Mouse (Mus musculus): Measurements from ENCODE around the gene Mpp3. TPM values are rescaled to one million over a fixed set of nuclear protein-coding genes. Genes with fewer than 3 reads are reported as not detected.

Gene Mpp3
- total and polyA plus RNA-seq, 3 experiments, result 0.12 to 3.8 (median 0.31) TPM

DNA sequence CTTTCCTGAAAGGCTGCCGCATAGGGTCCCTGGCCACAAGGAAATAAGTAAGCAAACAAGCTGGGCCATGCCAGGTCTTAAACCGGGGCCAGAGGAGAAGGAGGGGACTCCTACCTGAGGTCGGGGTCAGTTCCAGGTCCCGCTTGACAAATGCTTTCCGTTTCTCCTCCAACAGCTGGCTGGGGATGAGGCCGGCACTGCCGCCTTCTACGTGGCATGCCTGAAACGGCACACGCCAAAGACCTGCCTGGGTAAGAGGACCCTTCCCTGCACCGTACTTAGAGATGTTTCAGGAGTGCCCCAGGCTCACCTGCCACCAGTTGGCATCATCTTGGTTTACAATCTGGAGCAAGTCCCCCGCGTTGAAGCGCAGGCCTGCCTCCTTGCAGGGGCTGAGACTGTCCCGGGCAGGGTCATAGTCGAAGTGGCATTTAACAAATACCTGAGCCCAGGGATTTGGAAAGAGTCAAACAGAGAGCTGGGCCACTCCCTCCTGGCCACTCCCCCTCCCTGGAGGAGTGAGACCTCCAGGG, 33.7 kb upstream of the Mpp3 start:
- Histone ChIP-seq H3K9ac (ENCODE audit: insufficient read depth, low read depth) (no peak overlapping the region), H3K79me2 (replicated peaks; ENCODE audit: control insufficient read depth, extremely low read depth, insufficient read depth, poor library complexity, severe bottlenecking) (no peaks in the 10 kb centered on the region), H3K9me3 (replicated peaks; ENCODE audit: low read length) (no peaks in the 10 kb centered on the region), H3K4me3 (replicated peaks in 1 of 3; ENCODE audit: low read depth in 2 of 3, low read length in 2 of 3, poor library complexity in 1 of 3) (no peak overlapping the region), H3K4me2 (ENCODE audit: insufficient read depth, low read depth, poor library complexity, severe bottlenecking) (no peak overlapping the region), H3K27ac (ENCODE audit: insufficient read depth, low read depth) (no peak overlapping the region), H3K36me3 (replicated peaks in 1 of 2; ENCODE audit: control insufficient read depth in 1 of 2, insufficient read depth in 1 of 2, low read length in 1 of 2) (no peaks in the 10 kb centered on the region), H3K27me3 (replicated peaks) (peaks cover 60% of the 10 kb centered on the region), H3K4me1 (ENCODE audit: control insufficient read depth in 1 of 2, insufficient read depth in 2 of 2) (no peaks in the 10 kb centered on the region)
- dilution Hi-C loops (cut with MboI; ENCODE audit: extremely low pct_ligation_motif_present, extremely low pct_unique_long_range_greater_than_20kb, low sequenced_read_pairs) (no loop called here), in situ Hi-C loops (cut with MboI; ENCODE audit: low pct_ligation_motif_present, low pct_unique_long_range_greater_than_20kb, low sequenced_read_pairs) (loop anchor here (5.0 kb wide), 1 partner anchor 35 kb away; no protein-coding TSS in a partner anchor)
- TF ChIP-seq USF1 (IDR thresholded peaks at IDR 0.05; ENCODE audit: low read depth, low read length) (no peak), HCFC1 (IDR thresholded peaks at IDR 0.05; ENCODE audit: low read depth, low read length) (no peak), NELFE (IDR thresholded peaks at IDR 0.05; ENCODE audit: low read depth, low read length) (no peak), TBP (conservative IDR thresholded peaks at IDR 0.05; ENCODE audit: low read depth, low read length) (no peak), CTCF (conservative IDR thresholded peaks at IDR 0.05 in 1 of 2, IDR thresholded peaks at IDR 0.05 in 1 of 2; ENCODE audit: low read depth in 2 of 2, low read length in 2 of 2) (no peak), GABPA (IDR thresholded peaks at IDR 0.05; ENCODE audit: insufficient replicate concordance, low read depth, low read length) (no peak), CHD2 (IDR thresholded peaks at IDR 0.05; ENCODE audit: low read length) (no peak), ETS1 (conservative IDR thresholded peaks at IDR 0.05; ENCODE audit: low read depth, low read length) (no peak), ZC3H11A (IDR thresholded peaks at IDR 0.05; ENCODE audit: low read depth, low read length) (no peak), MEF2A (IDR thresholded peaks at IDR 0.05; ENCODE audit: borderline replicate concordance, low read depth, low read length) (no peak), CHD1 (IDR thresholded peaks at IDR 0.05; ENCODE audit: low read depth, low read length) (no peak), JUND (conservative IDR thresholded peaks at IDR 0.05; ENCODE audit: low read depth, low read length) (no peak), RAD21 (IDR thresholded peaks at IDR 0.05; ENCODE audit: low read depth, low read length) (no peak)
- no peak for DNase-seq (ENCODE audit: extremely low read depth)

DNA sequence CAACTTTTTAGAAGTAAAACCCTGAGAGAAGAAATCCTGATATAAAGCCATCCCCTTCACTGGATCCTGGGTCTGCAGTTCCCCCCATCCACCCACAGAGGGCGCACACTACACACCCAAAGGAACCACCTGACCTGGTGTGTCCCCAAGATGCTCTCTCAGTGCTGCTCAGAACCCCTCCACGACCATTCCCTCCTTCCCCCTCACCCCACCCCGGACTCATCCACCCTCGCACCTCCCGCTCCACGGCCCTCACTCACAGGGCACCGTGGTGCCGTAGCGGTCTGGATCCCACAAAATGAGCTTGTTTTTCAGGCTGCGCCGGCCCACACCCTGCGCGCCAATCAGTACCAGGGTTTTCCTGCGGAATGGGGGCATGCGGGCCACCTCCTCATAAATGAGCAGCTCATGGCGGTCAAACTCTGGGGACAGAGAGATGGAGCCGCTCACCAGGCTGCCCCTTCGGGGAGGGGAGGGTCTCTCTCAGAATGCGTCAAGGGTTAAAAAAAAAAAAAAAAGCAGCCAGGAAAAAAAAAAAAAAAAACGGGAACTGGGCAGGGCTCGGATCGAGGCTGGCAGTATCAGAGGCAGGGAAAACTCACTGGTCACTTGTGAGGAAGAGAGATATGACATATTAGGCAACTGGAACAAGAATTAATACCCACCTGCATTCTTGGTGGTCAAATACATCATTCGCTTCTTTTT, 33.1 kb upstream of the Mpp3 start:
- Histone ChIP-seq H3K27ac (ENCODE audit: insufficient read depth, low read depth) (no peak overlapping the region), H3K4me2 (ENCODE audit: insufficient read depth, low read depth, poor library complexity, severe bottlenecking) (no peak overlapping the region), H3K79me2 (replicated peaks; ENCODE audit: control insufficient read depth, extremely low read depth, insufficient read depth, poor library complexity, severe bottlenecking) (no peaks in the 10 kb centered on the region), H3K36me3 (replicated peaks in 1 of 2; ENCODE audit: control insufficient read depth in 1 of 2, insufficient read depth in 1 of 2, low read length in 1 of 2) (no peaks in the 10 kb centered on the region), H3K27me3 (replicated peaks) (peaks cover 60% of the 10 kb centered on the region), H3K9me3 (replicated peaks; ENCODE audit: low read length) (no peaks in the 10 kb centered on the region), H3K4me3 (replicated peaks in 1 of 3; ENCODE audit: low read depth in 2 of 3, low read length in 2 of 3, poor library complexity in 1 of 3) (no peak overlapping the region), H3K9ac (ENCODE audit: insufficient read depth, low read depth) (no peak overlapping the region), H3K4me1 (ENCODE audit: control insufficient read depth in 1 of 2, insufficient read depth in 2 of 2) (no peaks in the 10 kb centered on the region)
- dilution Hi-C loops (cut with MboI; ENCODE audit: extremely low pct_ligation_motif_present, extremely low pct_unique_long_range_greater_than_20kb, low sequenced_read_pairs) (no loop called here), in situ Hi-C loops (cut with MboI; ENCODE audit: low pct_ligation_motif_present, low pct_unique_long_range_greater_than_20kb, low sequenced_read_pairs) (loop anchor here (5.0 kb wide), 1 partner anchor 36 kb away; no protein-coding TSS in a partner anchor)
- peak; percentile 69 for DNase-seq (ENCODE audit: extremely low read depth)
- TF ChIP-seq CTCF (conservative IDR thresholded peaks at IDR 0.05 in 1 of 2, IDR thresholded peaks at IDR 0.05 in 1 of 2; ENCODE audit: low read depth in 2 of 2, low read length in 2 of 2) (peak; percentile 99 to 100), IRF4 (IDR thresholded peaks at IDR 0.05; ENCODE audit: low read depth, low read length) (peak; percentile 43; the same call in 1 of the 2 replicates), CHD1 (IDR thresholded peaks at IDR 0.05; ENCODE audit: low read depth, low read length) (no peak), JUND (conservative IDR thresholded peaks at IDR 0.05; ENCODE audit: low read depth, low read length) (no peak), TBP (conservative IDR thresholded peaks at IDR 0.05; ENCODE audit: low read depth, low read length) (no peak), TCF12 (IDR thresholded peaks at IDR 0.05; ENCODE audit: low read depth, low read length) (no peak), USF2 (conservative IDR thresholded peaks at IDR 0.05; ENCODE audit: low read depth, low read length) (no peak), SMC3 (IDR thresholded peaks at IDR 0.05; ENCODE audit: low read depth, low read length) (peak; percentile 98), USF1 (IDR thresholded peaks at IDR 0.05; ENCODE audit: low read depth, low read length) (peak; percentile 63), ZC3H11A (IDR thresholded peaks at IDR 0.05; ENCODE audit: low read depth, low read length) (peak; percentile 91), NRF1 (IDR thresholded peaks at IDR 0.05; ENCODE audit: low read depth, low read length) (peak; percentile 58), GABPA (IDR thresholded peaks at IDR 0.05; ENCODE audit: insufficient replicate concordance, low read depth, low read length) (no peak), ZKSCAN1 (IDR thresholded peaks at IDR 0.05; ENCODE audit: borderline replicate concordance, low read depth, low read length) (no peak), MYC (IDR thresholded peaks at IDR 0.05; ENCODE audit: low read depth, low read length) (no peak), POLR2AphosphoS2 (IDR thresholded peaks at IDR 0.05; ENCODE audit: low read depth, low read length) (no peak), CHD2 (IDR thresholded peaks at IDR 0.05; ENCODE audit: low read length) (no peak), HCFC1 (IDR thresholded peaks at IDR 0.05; ENCODE audit: low read depth, low read length) (no peak), POLR2A (IDR thresholded peaks at IDR 0.05; ENCODE audit: low read depth, low read length) (no peak), ZNF384 (IDR thresholded peaks at IDR 0.05; ENCODE audit: low read depth, low read length) (peak; percentile 6; the same call in 1 of the 2 replicates), MAFK (IDR thresholded peaks at IDR 0.05; ENCODE audit: insufficient replicate concordance, low read length) (no peak), KAT2A (IDR thresholded peaks at IDR 0.05; ENCODE audit: insufficient replicate concordance, low read length) (no peak), SIN3A (IDR thresholded peaks at IDR 0.05; ENCODE audit: low read length) (0 out of 2 replicates have a peak, but pooled peaks have one; percentile 22), EP300 (IDR thresholded peaks at IDR 0.05; ENCODE audit: low read length) (no peak), RAD21 (IDR thresholded peaks at IDR 0.05; ENCODE audit: low read depth, low read length) (peak; percentile 98), JUN (IDR thresholded peaks at IDR 0.05; ENCODE audit: insufficient read depth, low read depth, low read length) (no peak), ELF1 (IDR thresholded peaks at IDR 0.05; ENCODE audit: low read depth, low read length) (no peak; the same call in 1 of the 2 replicates)

Measured in CH12.LX (cell line).